Mouse (Mus musculus): ENCODE data around the gene Serpine3. TPM values are rescaled to one million over a fixed set of nuclear protein-coding genes. Genes with fewer than 3 reads are reported as not detected.
"Not testable (repeated sequence)": the region's sequence is repeated elsewhere in the genome, so short reads cannot be mapped to it uniquely, and the experiment has no call there.

Gene Serpine3
- total RNA-seq (2022): not detected

GRCm38 (mm10) chr14:62663367-62663766 lies at the start of gene Serpine3:
Gene Serpine3 (plus strand): TSS chr14:62663667.
- no peak for DNase-seq

DNA sequence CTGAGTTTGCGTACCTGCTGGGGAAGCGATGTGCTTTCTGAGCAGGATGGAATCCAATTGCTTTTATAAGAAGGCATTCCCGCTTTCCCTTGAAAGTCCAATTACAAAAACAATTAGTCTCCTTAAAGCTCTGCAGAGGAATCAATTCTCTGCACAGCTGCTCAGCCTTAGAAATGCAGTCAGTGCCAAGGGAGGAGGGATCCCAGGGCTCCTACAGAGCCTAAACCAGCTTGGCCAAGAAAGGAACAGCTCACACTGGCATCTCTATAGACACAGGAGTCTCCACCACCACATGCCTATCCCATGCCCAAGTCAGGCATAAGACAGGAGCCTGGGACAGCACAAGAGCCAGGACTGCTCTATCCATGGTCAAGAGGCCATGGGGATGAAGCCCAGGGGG lies 41.1 kb upstream of the Serpine3 start:
- DNase-seq: no peak

GRCm38 (mm10) chr14:62627951-62628350 lies 35.5 kb upstream of the Serpine3 start:
- no peak for DNase-seq

GRCm38 (mm10) chr14:62637436-62638344 lies 25.8 kb upstream of the Serpine3 start:
- no peak for DNase-seq

DNA sequence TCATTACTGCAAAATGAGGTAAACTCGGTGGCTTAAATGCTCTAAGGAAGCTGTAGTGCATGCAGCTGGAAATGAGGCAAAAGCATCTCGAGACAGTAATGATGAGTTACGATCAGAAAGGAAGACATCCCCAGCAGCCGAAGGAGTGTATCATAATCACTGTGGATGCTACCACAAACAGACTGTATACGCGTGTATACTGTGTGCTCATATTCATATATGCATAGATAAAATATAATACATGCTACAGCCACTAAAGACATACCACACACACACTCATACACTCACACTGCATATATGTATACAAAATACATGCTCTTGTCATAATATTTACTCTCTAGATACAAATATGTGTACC lies 25.1 kb upstream of the Serpine3 start:
- DNase-seq: no peak

- peak; percentile 13 for DNase-seq
Measured at GRCm38 (mm10) chr14:62639111-62639510, 24.4 kb upstream of the Serpine3 start.

GRCm38 (mm10) chr14:62639551-62639950 lies 23.9 kb upstream of the Serpine3 start:
- no peak for DNase-seq

- no peak for DNase-seq
Measured at GRCm38 (mm10) chr14:62640396-62640795, 23.1 kb upstream of the Serpine3 start.

GRCm38 (mm10) chr14:62642368-62642767 lies 21.1 kb upstream of the Serpine3 start:
- not testable (repeated sequence) for DNase-seq

- DNase-seq: no peak
Measured at GRCm38 (mm10) chr14:62648405-62648804, 15.1 kb upstream of the Serpine3 start.

DNA sequence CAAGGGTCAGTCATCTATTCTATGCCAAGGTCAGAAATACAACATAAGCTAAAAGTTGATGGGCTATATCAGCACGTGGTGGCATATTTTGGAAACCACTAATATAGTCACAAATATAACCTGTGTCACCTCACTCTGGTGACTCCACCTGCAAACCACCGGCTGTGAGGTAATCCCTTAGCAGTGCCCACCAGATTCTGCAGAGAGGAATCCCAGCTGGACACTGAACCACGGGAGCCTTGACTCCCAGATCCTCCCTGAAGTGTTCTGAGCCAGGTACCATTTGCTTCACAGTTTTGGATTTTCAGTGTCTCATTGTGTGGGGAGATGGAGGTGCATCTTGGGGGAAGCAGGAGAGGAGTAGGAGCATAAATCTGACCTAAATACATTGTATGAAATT lies 13.1 kb upstream of the Serpine3 start:
- no peak for DNase-seq

DNA sequence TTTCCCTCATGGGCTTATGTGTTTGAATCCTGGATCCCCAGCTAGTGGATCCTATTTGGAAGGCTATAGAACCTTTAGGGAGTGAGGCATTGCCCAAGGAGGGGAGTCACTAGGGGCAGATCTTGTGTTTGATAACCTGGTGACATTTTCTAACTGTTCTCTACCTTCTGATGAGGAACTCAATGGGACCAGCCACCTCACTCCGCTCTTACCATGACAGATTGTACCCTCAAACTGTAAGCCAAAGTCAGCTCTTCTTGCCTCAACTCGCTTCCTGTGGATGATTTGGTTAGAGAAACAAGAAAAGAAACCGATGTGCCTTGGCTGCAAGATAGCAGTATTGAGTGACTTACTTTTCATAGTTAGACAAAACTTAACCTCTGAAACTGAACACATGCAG lies 11.7 kb upstream of the Serpine3 start:
- no peak for DNase-seq

- no peak for DNase-seq
Measured at GRCm38 (mm10) chr14:62655996-62656395, 7.5 kb upstream of the Serpine3 start.

DNA sequence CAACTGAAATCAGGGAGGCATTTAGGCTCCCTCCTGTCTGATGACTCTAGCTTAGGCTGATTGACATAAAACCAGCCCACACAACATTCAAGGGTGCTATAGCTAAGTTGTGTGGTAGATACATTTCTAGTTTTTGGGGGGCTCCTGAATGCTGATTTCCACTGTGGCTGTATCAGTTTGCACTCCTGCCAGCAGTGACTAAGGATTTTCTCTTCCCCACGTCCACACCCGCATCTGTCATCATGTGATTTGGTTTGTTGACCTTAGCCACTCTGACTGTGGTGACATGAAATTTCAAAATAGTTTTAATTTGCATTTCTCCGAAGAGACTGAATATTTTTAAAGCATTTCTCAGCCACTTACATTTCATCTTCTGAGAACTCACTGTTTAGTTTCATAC lies 6.0 kb upstream of the Serpine3 start:
- DNase-seq: no peak

GRCm38 (mm10) chr14:62662381-62662780 lies 1.1 kb upstream of the Serpine3 start:
- no peak for DNase-seq

DNA sequence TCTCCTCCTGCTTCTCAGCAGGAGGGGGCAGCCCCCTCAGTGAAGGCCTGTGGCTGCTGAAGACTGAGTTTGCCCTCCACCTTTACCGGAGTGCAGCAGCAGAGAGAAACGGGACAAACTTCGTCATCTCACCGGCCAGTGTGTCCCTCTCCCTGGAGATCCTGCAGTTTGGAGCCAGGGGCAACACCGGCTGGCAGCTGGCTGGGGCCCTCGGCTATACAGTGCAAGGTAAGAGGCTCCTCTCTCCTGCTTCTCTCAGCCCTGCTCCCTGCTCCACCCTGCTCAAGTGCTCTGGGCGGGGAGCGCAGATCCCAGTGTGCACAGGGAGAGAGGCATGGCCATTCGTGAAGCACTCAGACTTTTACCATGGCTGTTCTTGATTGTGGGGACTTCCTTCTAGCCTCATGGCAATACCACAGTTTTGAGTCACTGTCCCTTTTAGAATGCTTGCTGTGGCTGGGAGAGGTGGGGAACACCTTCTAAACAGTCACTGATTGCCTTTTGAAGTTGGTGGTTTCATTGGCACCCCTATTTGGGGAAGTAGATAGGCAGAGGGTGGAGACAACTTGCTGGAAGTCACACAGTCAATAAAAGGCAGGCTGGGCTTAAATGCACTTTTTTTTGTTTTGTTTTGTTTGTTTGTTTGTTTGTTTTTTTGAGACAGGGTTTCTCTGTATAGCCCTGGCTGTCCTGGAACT lies 1.7 kb downstream of the Serpine3 start:
- DNase-seq: no peak

GRCm38 (mm10) chr14:62673646-62674045 lies 10.2 kb downstream of the Serpine3 start:
- no peak for DNase-seq

DNA sequence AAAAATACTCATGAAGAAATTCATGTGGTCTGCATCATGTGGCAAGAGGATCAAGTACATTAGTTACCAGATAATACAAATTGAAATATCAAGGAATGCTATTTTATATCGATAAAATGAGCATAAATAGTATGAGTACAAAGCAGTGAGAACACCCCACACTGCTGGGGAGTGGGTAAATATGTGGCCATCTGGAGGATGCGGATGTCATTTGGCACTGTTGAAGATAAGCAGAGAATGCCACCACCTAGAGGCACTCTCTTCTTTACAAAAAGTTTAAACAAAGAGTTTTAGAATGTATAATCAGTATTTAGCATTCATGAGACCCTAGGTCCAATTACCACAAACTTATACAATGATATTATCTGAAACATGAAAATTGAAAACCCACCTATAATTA lies 54.7 kb downstream of the Serpine3 start:
- DNase-seq: no peak

DNA sequence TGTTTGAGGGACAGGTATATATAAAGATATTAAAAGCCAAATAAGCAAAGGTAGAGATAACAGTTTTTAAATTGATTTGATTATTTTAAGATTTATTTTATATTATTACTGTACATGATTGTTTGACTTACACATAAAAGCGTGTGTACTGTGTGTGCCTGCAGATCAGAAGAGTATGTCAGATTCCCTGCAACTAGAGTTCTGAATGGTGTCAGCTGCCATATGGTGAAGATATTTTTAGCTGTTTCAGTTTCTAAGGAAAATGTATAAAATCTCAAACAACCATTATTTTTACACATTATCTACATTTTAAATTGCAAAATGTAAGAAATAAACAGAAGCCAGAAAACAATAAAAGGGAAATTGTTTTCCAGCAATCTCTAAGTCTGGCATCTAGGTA lies 58.2 kb downstream of the Serpine3 start:
- DNase-seq: no peak

GRCm38 (mm10) chr14:62724560-62724959 lies 61.1 kb downstream of the Serpine3 start:
- no peak for DNase-seq

- DNase-seq: no peak
Measured at GRCm38 (mm10) chr14:62731902-62732301, 68.4 kb downstream of the Serpine3 start.

DNA sequence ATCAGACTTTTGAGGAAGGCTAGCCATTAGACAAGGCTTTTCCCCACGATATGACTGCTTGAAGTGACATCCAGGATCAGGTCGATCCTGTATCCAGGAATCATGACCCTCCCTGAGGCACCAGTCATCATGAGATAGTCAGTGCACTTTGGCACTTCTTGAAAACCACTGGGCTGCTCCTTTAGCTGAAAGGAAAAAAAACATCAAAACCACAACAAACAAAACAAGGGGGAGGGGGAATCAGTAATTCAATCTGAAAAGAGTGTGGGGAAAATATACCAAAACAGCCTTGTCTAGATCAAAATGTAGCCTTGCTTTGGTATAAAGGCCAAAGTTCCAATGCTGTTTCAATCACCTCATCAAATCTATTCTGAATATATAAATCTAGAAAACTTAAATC lies 70.2 kb downstream of the Serpine3 start:
- no peak for DNase-seq

DNA sequence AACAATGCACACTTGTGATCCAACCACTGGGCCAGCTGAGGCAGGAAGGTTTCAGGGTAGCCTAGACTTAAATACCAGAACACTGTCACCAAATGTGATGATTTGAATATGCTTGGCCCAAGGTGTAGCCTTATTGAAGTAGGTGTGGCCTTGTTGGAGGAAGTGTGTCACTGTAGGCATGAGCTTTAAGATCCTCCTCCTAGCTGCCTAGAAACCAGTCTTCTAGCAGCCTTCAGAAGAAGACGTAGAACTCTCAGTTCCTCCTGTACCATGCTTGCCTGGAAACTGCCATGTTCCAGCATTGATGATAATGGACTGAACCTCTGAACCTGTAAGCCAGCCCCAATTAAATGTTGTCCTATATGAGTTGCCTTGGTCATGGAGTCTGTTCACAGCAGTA lies 72.2 kb downstream of the Serpine3 start:
- no peak for DNase-seq
